Mouse (Mus musculus) thymus, postnatal 10 days (tissue): ENCODE measurements around the gene Stxbp5.
"Not testable (repeated sequence)": the region's sequence is repeated elsewhere in the genome, so short reads cannot be mapped to it uniquely, and the experiment has no call there.

ENCODE experiments used
- DNase-seq, 2 experiments: peaks; one replicate each; pipeline ENCODE4 v3.0.0; 2021; ENCODE audit warnings: low spot score in 2 of 2

Stxbp5 gene

DNA sequence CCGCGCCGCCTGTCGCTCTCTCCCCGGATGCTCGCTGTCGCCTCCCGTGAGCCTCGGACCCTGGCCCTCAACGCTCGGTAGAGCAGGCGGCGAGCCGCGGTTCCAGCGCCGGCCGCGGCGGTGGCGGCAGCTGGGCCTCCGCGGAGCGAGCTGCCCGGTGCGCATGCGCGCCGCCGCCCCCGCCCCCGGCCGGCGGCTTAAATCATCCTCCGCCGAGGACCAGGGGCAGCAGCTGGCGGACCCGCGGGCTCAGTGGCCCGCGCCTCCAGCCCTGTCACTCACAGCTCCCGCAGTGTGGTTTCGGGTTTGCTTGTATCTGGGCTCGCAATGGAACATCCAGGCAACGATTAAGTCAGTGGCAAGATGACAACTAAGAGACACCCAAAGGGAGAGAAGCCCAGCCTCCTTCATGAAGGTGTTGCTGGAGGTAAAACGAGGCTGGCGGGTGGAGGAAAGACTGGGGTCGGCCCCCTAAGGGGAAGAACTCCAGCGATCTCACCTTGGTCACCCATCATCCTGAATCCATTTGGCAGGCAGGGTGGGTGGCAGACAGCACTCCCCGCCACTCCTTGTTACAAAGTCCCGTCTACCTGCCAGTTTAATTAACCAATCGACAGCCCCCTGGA is at the start of gene Stxbp5:
TSS of gene Stxbp5 (minus strand) at position 9 of the 626 bp plus-strand sequence.
- DNase-seq = peak; percentile 54 to 69

DNA sequence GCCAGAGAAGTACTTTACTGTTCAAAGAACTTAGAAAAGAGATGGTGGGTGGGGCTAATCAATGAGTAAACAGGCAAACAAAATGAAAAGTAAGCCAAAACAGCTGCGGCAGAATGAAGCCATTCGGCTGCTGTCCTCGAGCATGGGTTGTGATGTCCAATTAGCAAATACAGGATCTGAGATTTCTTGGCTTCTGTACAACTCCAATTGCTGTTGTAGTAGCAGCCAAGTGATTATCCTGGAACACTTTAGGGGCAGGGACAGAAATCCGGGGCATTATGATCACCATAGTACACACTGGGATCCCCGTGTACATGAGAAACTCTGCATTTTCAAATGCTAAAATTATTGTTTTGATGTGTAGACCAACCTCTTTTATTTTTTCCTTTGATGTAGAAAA is 11.5 kb upstream of the Stxbp5 start:
- no peak for DNase-seq

DNA sequence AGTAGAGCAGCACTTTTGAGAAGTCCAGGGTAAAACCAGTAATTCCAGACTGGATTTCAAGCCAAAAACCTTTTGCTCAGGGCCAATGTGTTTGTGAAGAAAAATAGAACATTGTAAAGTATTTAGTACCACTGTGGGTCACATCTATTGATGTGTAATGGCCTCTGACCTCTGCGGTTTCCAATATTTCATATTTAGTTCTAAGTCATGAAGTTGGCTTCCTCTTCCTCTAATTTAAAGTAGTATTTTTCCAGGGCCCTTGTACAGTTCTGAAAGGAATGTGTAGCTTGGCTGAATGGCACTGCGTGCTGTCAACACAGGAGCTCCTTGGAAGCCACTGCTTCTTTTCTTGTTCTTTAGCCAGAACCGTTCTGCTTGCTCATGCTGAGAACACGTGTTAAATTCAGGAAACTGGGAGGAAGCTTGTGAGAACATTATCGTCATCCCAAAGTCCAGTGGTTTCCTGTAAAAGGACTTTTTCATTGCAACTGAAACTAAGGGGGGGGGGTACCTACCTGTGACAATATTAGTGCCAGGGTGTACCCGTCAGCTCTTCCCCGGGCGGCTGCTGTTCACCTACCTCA is 7.1 kb upstream of the Stxbp5 start:
- DNase-seq = no peak

DNA sequence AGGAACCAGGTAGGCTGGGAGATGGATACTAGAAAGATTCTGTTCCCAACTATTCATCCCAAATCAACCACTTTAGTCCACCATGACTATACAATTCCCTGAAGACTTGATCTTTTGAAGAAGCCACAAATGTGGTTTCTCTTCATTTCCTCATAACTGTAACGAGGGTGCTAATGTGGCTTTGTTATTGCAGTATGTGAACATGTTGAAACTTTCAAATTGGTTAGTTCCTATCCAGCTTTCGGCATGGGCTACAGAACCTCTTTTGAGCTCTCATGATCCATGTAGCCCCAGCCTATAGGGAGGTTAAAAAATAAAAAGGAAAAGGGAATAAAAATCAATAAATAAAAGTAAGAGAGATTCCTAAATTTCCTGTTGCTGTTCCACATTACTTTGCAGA is 6.6 kb upstream of the Stxbp5 start:
- no peak for DNase-seq

DNA sequence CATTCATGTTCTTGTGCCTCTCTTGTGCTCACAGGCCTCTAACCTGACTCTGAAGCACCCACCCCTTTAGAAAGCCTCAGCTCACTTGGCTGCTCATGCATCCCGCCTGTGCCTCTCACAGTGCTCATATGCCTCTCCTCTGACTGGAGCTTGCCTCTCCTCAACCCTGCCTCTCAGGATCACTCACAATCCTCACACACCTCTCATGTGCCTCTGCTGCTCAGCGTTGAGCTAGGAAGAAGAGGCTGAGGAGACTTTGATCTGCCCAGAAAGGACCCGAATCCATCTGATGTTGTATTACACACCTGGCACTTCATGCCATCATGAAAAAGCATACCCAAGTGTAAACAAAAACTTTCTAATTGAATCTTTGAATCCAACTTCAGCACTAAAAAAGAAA is 5.3 kb upstream of the Stxbp5 start:
- DNase-seq = no peak

DNA sequence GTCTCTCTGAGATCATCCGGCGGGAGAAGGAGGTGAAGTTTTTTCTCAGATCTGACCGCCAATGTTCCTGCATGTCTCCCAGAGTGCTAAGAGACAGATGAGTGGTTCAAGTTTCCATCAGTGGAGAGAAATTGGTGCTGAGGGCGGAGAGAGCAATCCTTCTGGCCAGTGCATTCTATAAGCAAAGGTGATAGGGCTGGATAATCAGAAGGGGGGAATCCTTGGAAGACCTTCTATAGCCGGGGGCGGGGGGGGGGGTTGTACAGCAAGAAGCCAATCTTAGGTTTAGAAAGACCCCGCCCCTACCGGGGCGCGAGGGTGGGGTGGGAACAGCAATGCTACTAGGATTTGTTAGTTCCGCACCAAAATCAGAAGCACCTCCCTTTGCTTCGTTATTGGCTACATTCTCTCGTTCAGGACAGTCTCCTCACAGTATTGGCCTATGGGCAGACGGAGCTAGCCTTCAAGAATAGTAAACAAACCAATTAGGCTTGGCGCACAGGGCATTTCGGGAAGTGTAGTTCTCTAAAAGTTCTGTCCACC is 889 bp upstream of the Stxbp5 start:
- peak; percentile 76 to 78 for DNase-seq

DNA sequence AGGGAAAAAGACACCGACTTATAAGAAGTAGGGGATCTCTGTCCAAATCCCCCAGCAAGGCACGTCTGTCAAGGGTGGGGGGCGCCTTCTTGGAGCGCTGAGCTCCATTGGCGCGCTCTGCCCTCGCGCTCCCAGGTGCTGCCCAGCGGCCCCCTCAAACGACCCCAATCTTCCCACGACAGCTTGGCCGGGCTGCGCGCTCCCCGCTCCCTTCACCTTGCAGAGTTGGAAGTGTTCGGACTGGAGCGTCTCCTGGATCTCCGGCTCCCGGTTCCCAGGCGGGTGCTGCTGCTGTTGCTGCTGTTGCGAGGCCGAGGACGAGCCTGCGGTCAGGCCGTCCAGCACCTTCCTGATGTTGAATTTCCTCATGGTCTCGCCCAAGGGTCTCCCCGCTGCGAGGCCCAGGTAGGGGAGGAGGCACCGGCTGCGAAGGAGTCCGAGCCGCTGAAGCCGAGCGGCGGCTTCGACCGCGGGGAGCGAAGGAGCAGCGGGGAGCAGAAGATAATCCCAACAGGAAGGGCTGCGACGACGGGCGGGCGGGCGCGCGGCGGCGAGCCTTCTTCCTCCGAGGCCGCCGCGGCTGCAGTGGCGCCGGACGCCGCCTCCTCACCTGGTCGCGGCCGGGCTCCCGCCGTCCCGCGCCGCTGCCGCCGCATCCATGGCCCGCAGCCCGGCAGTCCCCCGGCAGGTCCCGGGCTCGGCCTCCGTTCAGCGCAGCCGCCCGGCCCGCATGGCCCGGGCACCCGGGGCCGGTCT is 386 bp downstream of the Stxbp5 start:
- DNase-seq = peak; percentile 25 to 37

DNA sequence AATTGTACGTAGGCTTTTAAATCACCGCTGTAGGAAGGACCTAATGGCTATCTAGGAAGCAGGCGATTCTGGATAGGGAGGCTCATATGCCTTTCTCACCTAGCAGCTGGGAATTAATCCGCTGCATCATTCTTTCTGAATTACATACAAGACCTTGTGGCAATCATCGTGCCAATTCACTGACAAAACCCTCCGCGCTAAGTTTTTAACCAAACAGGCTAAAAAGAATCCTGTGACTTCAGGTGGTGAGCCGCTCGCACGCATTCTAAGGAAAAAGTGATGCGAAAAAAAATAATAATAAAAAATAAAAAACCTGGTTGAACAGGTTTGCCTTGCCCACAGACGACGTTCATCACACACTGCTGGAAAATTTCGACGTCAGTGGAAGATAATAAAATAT is 1.1 kb downstream of the Stxbp5 start:
- peak; percentile 12 to 20 for DNase-seq

DNA sequence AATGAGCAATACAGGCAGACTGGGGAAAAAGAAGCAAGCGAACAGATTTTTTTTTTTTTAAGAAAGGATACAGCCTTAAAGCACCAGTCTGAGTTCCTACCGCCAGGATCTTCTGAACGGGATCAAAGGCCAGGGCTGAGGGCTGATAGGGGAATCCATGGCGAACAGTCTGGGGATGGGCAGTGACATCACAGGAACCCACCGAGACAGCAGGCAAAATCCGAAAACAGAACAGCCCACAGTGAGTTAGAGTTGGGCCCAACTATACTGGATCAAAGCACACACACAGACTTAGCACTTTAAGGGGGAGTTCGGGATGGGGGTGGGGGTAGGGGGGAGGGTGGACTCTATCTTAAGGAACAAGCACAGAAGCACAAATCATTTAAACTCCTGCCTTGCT is 1.8 kb downstream of the Stxbp5 start:
- DNase-seq = no peak

DNA sequence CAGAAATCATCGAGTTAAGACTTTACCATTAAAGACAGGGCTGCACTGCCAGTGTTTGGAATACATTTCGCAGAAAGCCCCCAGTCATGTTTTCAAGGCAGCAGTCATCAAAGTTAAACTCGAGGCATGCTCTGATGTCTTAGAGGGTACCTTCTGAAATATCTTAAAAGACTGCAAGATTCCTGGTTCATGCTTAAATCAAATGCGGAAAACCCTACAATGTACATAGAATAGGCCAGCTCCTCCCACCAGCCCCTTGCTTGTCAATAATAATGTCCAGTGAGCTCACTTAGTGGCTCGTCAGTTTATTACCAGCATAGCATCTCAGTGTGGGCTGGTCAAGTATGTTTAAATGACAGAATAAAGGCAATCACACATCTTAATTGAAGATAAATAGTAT is 3.0 kb downstream of the Stxbp5 start:
- no peak for DNase-seq

DNA sequence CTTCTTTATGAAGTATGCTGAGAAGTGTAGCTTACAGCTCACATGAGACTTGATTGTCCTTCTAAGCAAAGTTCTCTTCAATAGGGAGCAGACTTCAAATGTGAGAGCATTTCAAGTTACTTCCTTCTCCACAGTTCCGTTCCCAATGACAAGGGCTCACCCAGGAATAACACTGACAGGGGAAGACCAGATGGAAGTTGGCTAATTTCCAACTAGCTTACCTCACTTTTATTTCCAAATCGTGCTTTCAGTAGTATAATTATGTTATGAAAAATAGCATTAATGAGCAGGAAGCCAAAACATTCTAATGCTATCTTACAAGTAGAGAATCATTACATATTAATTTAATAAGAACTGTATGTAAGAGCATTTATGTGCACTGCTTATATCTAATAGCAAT is 7.3 kb downstream of the Stxbp5 start:
- no peak for DNase-seq

DNA sequence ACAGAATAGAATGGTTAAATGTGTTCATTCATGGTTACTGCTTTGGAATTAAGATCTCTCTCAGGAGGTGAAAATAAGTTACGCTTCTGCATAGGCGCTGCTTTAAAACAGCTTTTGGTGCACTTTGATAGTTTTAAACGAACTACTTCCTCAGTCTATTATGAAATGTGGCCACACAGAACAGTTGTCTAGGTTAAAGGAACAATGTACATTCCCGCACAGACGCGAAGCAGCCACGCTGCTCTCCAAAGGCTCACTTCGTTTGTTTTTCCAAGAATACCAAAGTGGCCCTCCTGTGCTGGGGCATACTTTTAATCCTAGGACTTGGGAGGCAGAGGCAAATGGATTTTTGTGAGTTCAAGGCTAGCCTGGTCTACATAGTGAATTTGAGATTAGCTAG is 11.2 kb downstream of the Stxbp5 start:
- DNase-seq = no peak

DNA sequence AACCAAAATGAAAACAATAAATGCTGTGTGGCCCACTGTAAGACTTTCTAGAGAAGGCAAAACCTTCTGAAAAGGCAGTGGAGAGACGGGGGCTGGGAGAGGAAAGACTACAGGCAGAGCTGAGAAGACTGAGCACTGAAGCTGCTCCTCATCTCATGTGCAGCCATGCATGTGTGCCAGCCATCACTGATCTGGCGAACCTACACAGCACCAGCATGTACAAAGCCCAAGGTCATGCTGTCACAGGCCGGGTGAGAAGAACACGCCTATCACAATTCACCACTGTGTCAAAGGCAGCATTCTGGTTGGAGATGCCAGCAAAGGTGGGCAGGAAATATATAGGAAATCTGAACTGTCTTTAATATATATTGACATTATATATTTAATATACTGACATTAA is 12.2 kb downstream of the Stxbp5 start:
- no peak for DNase-seq

DNA sequence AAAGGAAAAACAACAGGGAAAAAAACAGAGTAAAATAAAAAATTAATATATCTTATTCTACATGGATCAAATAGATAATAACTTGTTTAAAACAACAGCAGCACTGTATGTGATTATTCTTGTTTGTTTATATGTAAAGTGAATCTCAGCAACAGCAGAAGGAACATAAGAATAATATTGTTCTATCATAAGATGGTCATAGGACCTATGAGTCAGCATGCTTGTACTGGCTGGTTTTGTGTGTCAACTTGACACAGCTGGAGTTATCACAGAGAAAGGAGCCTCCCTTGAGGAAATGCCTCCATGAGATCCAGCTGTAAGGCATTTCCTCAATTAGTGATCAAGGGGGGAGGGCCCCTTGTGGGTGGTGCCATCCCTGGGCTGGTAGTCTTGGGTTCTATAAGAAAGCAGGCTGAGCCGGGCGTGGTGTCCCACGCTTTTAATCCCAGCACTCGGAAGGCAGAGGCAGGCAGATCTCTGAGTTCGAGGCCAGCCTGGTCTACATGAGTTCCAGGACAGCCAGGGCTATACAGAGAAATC is 19.0 kb downstream of the Stxbp5 start:
- DNase-seq = not testable (repeated sequence)

DNA sequence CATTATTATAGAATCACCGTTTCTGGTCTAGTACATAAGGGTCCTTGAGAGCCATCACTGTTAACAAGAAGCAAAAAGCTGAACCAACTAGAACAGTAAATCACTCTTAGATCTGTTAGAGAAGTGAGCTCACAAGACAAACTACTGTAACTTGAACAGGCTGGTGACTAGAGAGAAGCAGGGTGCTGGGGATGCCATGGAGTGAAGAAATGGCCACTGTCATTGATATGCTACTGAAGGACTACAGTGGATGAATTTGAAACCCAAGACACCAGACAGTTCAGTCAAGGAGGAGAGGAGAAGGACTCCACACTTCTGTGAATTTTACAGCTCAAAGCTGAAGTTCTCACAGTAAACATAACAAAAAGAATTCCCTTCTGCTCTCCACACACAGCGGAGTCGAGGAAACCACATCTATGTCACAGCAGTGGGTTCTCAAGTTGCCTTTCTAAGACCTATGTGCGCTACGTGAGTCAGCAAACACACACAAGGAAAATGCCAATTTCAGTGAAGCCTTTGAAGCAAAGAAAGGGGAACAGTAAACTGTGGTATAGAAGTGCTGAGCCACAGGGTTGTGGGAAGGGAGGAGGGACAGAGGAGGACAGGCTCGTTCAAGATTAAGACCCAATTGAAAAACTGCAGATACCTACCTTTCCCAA is 20.7 kb downstream of the Stxbp5 start:
- DNase-seq = no peak

DNA sequence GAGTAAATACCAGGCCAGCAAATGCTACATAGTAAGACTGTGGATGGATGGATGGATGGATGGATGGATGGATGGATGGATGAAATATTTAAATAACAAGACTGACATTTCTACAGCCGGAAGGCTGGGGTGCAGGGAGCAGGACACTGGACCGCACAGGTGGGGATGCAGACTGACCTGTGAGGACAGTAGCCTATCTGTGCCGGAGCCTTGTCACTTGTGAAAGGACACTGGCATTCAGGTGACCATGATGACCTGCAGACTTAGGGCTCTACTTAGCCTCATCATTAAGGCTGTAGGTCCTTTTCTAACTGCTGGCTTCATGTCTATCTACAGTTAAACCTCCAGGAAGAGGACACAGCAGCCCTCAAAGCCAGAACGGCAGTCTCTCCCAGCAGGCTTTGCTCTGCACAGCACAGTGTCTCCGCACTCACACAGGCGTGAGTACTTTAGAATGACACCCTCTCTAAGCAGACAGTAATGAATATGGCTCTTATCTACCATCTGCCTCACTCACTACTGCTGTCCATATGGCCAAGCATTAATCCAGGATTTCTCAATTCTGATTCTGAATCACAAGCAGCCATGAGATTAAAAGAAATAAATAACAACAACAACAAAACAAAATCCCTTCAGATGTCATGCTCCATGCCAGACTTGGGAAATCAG is 21.9 kb downstream of the Stxbp5 start:
- DNase-seq = no peak

DNA sequence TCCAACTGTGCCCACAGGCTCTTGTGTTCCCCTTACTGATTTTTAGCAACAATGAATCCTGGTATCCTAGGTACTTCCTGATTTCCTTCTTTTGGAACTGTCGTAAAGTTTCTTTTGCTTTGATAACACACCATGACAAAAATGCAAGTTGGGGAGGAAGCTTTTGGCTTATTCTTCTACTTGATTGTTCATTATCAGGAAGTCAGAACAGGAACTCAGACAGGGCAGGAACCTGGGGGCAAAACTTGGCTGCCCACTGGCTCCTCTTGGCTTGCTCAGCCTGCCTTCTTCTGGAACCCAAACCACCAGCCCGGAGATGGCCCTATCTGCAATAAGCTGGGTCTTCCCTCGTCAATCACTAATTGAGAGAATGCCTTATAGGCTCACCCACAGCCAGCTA is 25.0 kb downstream of the Stxbp5 start:
- no peak for DNase-seq

DNA sequence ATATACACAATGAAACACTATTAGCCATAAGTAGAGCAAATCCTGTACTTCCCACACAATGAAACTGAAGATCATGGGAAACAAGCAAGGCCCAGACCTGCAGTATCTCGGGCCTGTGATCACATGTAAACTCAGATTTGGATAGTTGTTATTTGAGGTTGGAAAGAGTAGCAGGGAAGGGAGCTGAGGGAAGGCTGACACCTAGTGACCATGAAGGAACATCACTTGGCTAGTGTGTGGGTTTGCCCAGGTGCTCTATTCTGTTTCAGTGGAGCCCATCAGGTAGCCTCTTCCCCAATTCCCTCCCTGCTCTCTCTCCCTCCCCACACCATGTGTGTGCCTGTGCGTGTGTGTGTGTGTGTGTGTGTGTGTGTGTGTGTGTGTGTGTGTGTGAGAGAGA is 28.7 kb downstream of the Stxbp5 start:
- no peak for DNase-seq

DNA sequence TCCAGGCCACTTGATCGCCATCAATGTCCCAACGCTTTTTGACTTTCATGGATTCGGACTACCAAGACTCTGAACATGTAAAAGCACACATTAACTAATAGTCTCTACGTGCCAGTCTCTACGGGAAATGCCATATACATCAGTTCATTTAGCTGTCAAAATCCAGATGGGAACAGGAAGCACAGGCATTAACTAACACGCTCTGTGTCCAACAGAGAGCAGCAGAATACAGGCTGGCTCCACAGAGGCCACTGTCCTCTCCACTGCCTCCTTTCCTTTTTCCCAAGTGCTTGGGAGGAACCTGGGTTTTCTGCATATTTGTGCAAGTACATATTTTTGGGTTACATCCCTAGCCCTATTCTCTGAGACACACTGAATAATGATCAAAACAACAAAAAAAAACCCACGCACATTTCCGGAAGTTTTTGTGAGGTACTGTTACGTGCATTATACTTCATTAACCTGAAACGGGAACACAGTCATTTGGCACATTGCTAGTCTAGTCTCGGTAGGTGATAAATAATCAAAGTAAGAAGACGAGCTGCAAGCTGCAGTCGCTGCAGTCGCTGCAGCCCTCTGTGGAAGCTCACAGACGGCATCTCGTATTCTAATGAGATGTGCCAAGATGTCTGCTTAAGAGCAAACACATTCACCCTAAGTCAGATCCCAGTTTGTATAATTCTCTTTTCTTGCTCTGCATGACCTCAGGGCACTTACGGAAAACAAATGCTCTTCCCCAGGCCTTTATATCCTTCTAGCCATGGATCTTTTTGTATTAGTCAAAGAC is 33.9 kb downstream of the Stxbp5 start:
- DNase-seq = no peak

DNA sequence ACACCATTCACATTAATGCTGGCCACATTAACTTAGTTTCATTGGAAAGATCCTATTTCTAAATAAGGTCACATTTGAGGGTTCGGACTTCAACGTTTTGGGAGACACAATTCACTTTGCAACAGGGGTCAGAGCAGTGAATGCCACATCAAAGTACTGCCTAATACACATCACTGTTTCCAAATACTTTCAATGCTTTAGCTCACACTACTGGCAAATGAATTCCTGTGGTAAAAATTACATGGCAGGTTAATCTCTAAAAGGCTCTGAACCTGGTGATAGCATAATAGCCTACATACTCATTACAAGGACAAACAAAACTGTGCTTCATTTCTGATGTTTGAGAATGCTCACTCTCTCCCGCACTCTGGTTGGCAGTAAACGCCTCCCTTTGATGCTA is 40.9 kb downstream of the Stxbp5 start:
- DNase-seq = no peak

DNA sequence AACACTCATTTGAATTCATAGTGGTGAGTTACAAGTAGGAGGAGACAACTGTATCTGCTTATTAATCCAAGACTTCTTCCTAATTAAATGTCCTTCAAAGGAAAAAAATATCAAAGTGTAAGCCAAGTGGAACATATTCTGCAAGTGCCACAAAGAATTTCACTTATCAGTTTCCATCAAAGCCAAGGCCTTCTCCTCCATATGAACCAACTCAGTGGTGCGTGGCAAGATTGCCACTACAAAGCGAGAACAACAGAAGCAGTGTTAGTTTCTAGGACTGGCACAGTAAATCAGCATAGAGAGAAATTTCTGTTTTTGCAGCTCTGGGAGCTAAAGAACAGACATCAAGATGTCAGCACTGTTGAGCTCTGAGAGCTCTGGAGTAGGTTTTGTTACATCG is 41.4 kb downstream of the Stxbp5 start:
- no peak for DNase-seq
